Mouse (Mus musculus): ENCODE data around the gene Mok. TPM values are rescaled to one million over a fixed set of nuclear protein-coding genes. Genes with fewer than 3 reads are reported as not detected.

The Mok gene
- polyA plus RNA-seq, 1 experiment from 2014 or later = 3.8 TPM

DNA sequence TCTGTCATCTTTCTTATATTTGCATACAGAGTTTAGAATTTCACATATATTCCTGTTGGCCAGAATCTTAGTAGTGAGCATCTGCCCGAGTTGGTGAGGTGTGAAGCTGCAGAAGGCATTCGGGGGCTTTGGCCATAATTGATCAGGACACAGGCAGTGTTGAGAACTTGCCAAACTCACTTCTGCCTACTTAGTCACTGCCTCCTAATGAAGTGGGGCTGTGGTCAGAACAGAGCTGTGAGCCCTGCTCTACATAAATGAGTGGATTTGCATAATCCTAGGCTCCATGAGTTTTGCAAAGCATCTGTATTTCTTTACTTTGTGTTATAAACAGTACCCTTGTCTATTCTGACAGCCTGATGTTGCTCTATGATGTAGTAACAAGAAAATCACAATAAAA, 78.4 kb downstream of the Mok start:
- H3K9me3 ChIP-seq (replicated peaks; ENCODE audit: control insufficient read depth, low read length) = no peaks in the 10 kb centered on the region
- WGBS (ENCODE audit: insufficient replicate concordance) = 88% methylated on average over 2 of the region's 2 CpGs
- H3K9ac ChIP-seq (ENCODE audit: low read depth, low read length) = no peak overlapping the region
- no peaks in the 10 kb centered on the region for H3K36me3 ChIP-seq (ENCODE audit: control insufficient read depth, insufficient read depth, low read length)
- no peaks in the 10 kb centered on the region for H3K27me3 ChIP-seq (ENCODE audit: control insufficient read depth, insufficient read depth, low read length)
- no peak for ATAC-seq (replicated peaks; ENCODE audit: insufficient number of reproducible peaks, low FRiP score, low TSS enrichment)
- no peak overlapping the region for H3K4me2 ChIP-seq
- no peak overlapping the region for H3K4me3 ChIP-seq (ENCODE audit: low read depth, low read length)
- no peaks in the 10 kb centered on the region; the same call in 1 of the 2 replicates for H3K4me1 ChIP-seq (ENCODE audit: control insufficient read depth, insufficient read depth, low read length)
- H3K27ac ChIP-seq (ENCODE audit: low read depth, low read length) = no peak overlapping the region

DNA sequence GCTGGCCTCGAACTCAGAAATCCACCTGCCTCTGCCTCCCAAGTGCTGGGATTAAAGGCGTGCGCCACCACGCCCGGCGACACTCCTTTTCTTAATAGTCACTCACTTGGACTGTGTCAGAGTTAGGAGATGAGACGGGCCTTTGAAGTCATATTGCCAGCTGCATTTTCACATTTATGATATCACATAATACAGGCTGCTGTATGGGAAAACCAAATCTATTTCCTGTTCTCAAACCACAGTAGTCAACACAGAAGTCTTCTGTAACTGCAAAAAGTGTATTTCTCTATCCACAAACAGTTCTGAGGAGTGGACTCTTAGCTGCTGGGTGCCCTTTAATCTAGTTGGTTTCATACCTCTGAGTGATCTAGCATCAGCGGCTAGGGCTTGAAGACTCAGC, 81.8 kb downstream of the Mok start:
- WGBS (ENCODE audit: insufficient replicate concordance) = 92% methylated on average over 7 of the region's 8 CpGs
- Histone ChIP-seq H3K9ac (ENCODE audit: low read depth, low read length) (no peak overlapping the region), H3K27ac (ENCODE audit: low read depth, low read length) (no peak overlapping the region), H3K36me3 (ENCODE audit: control insufficient read depth, insufficient read depth, low read length) (peaks cover 5% of the 10 kb centered on the region; the same call in 1 of the 2 replicates), H3K4me3 (ENCODE audit: low read depth, low read length) (no peak overlapping the region), H3K27me3 (ENCODE audit: control insufficient read depth, insufficient read depth, low read length) (no peaks in the 10 kb centered on the region), H3K9me3 (replicated peaks; ENCODE audit: control insufficient read depth, low read length) (0 out of 2 replicates have a peak, but pooled peaks cover 2% of the 10 kb centered on the region), H3K4me1 (ENCODE audit: control insufficient read depth, insufficient read depth, low read length) (no peaks in the 10 kb centered on the region; the same call in 1 of the 2 replicates), H3K4me2 (no peak overlapping the region)
- no peak for ATAC-seq (replicated peaks; ENCODE audit: insufficient number of reproducible peaks, low FRiP score, low TSS enrichment)

Other genes with a start within 250 kb of the Mok start
- 45.1 and 51.0 TPM in 2 replicates for gene Dync1h1, start 239.5 kb downstream of the Mok start, polyA plus RNA-seq (2014; fragmentation: Nextera tagmentation; extraction: Ambion mirVana)
- gene 1700001K19Rik, start 158.3 kb downstream of the Mok start, polyA plus RNA-seq (2014; fragmentation: Nextera tagmentation; extraction: Ambion mirVana) = 0.23 TPM in 1 of 2 replicates, not detected in the other
- 729 and 869 TPM in 2 replicates for gene Hsp90aa1, start 138.2 kb downstream of the Mok start, polyA plus RNA-seq (2014; fragmentation: Nextera tagmentation; extraction: Ambion mirVana)
- 15.2 and 17.1 TPM in 2 replicates for gene Wdr20, start 103.0 kb downstream of the Mok start, polyA plus RNA-seq (2014; fragmentation: Nextera tagmentation; extraction: Ambion mirVana)
- 3.1 and 3.2 TPM in 2 replicates for gene Zfp839, start 9.3 kb upstream of the Mok start, polyA plus RNA-seq (2014; fragmentation: Nextera tagmentation; extraction: Ambion mirVana)
- gene Cinp, start 48.2 kb upstream of the Mok start, polyA plus RNA-seq (2014; fragmentation: Nextera tagmentation; extraction: Ambion mirVana) = 70.5 and 71.3 TPM in 2 replicates
- 2.5 and 2.8 TPM in 2 replicates for gene Tecpr2, start 48.3 kb upstream of the Mok start, polyA plus RNA-seq (2014; fragmentation: Nextera tagmentation; extraction: Ambion mirVana)
- gene Ankrd9, start 138.1 kb upstream of the Mok start, polyA plus RNA-seq (2014; fragmentation: Nextera tagmentation; extraction: Ambion mirVana) = 11.4 and 14.5 TPM in 2 replicates
- 11.9 TPM in 2 replicates for gene Rcor1, start 198.4 kb upstream of the Mok start, polyA plus RNA-seq (2014; fragmentation: Nextera tagmentation; extraction: Ambion mirVana)

Measured in heart, embryonic 11.5 days (tissue).